Mouse (Mus musculus): ENCODE measurements around the gene Lrmda.

- TF ChIP-seq CTCF (IDR thresholded peaks at IDR 0.05; ENCODE audit: borderline replicate concordance, extremely low read depth, insufficient read depth, insufficient read length) (no peak), POLR2A (IDR thresholded peaks at IDR 0.05; ENCODE audit: borderline replicate concordance, extremely low read depth, insufficient read depth, insufficient read length, poor library complexity, severe bottlenecking) (no peak)
Measured at GRCm38 (mm10) chr14:22185452-22185851, 165.9 kb downstream of the Lrmda start.
